Mouse (Mus musculus): ENCODE results near the gene Alg9. TPM values are rescaled to one million over a fixed set of nuclear protein-coding genes. Genes with fewer than 3 reads are reported as not detected.

The Alg9 gene
- polyA plus RNA-seq, 2 experiments = 33.2 to 35.9 TPM

DNA sequence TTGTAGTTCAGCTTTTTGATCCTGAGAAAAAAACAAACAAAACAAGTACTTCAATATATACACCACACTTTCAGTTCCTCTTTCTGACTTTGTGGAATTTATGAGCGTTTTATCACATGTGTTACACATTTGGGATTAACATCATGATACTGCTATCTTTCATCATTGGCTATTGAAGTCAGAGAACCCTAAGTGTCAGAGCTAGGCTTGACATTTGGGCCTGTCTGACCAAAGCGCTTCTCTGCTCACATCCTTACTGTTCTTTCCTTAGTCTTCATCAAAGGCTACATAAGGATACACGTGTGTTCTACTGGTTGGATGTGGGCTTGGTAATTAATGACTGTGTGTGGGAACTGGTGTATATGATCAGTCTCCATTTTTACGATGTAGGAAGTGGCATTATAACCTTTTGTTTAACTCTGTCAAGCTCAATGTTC lies 775 bp upstream of the Alg9 start:
- no peaks in the 10 kb centered on the region for H3K27me3 ChIP-seq (ENCODE audit: control insufficient read depth, insufficient read depth, low read length)
- DNase-seq (ENCODE audit: low spot score) (no peak), ATAC-seq (ENCODE audit: low FRiP score, low read depth) (no peak)
- TF ChIP-seq POLR2A (IDR thresholded peaks at IDR 0.05; ENCODE audit: borderline replicate concordance, extremely low read depth, insufficient read depth, insufficient read length) = no peak
- peak overlapping the region; percentile 92; the same call in 1 of the 2 replicates for H3K4me3 ChIP-seq (replicated peaks; ENCODE audit: low read length)
- peak overlapping the region; percentile 89; the same call in 1 of the 2 replicates for H3K9ac ChIP-seq (ENCODE audit: low read depth, low read length, severe bottlenecking)
- H3K4me1 ChIP-seq (ENCODE audit: control insufficient read depth, insufficient read depth, low read length) = peaks cover 11% of the 10 kb centered on the region
- no peak overlapping the region for H3K27ac ChIP-seq (replicated peaks; ENCODE audit: low read depth, low read length)
- H3K36me3 ChIP-seq (ENCODE audit: control insufficient read depth, insufficient read depth, low read length) = peaks cover 19% of the 10 kb centered on the region
- H3K9me3 ChIP-seq (ENCODE audit: control insufficient read depth, low read length) = no peaks in the 10 kb centered on the region
- 65% methylated on average over 4 of the region's 4 CpGs for WGBS
- H3K4me2 ChIP-seq (replicated peaks; ENCODE audit: low read depth, low read length, severe bottlenecking) = peak overlapping the region; percentile 74

DNA sequence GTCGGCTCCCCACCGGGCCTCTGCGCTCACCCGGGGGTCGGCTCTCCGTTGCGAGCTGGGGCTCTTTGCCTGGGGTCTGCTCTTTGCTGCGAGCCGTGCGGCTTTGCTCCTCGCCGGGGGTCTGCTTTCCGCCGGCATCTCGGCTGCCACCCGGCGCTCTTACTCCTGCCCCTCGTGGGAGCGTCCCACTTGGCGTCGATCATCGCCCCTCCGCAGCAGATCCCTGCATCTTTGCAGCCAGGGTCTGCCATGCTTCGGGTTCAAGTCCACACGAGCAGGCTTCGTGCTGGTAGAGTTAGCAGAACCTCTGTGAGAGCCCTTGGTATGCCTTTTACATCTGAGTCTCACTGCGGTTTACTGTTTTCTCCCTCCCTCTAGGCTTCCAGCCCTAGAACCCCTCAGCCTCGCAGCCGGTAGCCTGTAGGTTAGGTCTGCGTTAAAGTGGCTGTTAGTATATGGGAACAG lies 875 bp downstream of the Alg9 start:
- ATAC-seq (ENCODE audit: low FRiP score, low read depth) (peak; percentile 62), DNase-seq (ENCODE audit: low spot score) (no peak)
- peak overlapping the region; percentile 89 for H3K9ac ChIP-seq (ENCODE audit: low read depth, low read length, severe bottlenecking)
- TF ChIP-seq POLR2A (IDR thresholded peaks at IDR 0.05; ENCODE audit: borderline replicate concordance, extremely low read depth, insufficient read depth, insufficient read length) = no peak
- peak overlapping the region; percentile 92 for H3K4me3 ChIP-seq (replicated peaks; ENCODE audit: low read length)
- no peaks in the 10 kb centered on the region for H3K27me3 ChIP-seq (ENCODE audit: control insufficient read depth, insufficient read depth, low read length)
- no peaks in the 10 kb centered on the region for H3K9me3 ChIP-seq (ENCODE audit: control insufficient read depth, low read length)
- H3K36me3 ChIP-seq (ENCODE audit: control insufficient read depth, insufficient read depth, low read length) = peaks cover 35% of the 10 kb centered on the region
- WGBS = under 1% methylated on average over 18 of the region's 30 CpGs
- peaks cover 7% of the 10 kb centered on the region for H3K4me1 ChIP-seq (ENCODE audit: control insufficient read depth, insufficient read depth, low read length)
- peak overlapping the region; percentile 85 for H3K27ac ChIP-seq (replicated peaks; ENCODE audit: low read depth, low read length)
- peak overlapping the region; percentile 74 for H3K4me2 ChIP-seq (replicated peaks; ENCODE audit: low read depth, low read length, severe bottlenecking)

DNA sequence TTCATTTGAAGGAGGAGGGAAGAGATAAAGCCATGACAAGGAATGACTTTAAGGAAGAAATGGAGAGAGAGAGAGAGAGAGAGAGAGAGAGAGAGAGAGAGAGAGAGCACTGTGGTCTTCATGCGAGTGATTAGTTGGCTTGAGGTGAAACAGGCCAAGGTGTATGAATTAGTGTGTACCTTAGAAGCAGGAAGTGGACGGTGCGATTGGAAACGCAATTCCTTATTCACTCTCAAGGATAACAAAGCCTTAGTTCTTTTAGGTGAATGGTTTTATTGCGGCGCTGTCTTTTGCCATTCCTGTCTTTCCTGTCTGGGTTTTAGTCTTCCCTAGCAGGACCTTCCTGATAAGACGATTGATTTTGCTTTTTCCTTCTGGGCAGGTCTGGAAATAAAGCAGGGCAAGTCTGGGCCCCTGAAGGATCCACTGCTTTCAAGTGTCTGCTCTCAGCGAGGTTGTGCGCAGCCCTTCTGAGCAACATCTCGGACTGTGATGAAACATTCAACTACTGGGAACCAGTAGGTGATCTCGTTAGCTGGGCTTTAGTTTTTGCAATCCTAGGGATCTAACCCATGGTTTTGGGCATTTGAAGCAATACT lies 1.4 kb downstream of the Alg9 start:
- no peak for TF ChIP-seq POLR2A (IDR thresholded peaks at IDR 0.05; ENCODE audit: borderline replicate concordance, extremely low read depth, insufficient read depth, insufficient read length)
- peaks cover 7% of the 10 kb centered on the region for H3K4me1 ChIP-seq (ENCODE audit: control insufficient read depth, insufficient read depth, low read length)
- H3K9me3 ChIP-seq (ENCODE audit: control insufficient read depth, low read length) = no peaks in the 10 kb centered on the region
- DNase-seq (ENCODE audit: low spot score) = no peak
- peak overlapping the region; percentile 74 for H3K4me2 ChIP-seq (replicated peaks; ENCODE audit: low read depth, low read length, severe bottlenecking)
- H3K27me3 ChIP-seq (ENCODE audit: control insufficient read depth, insufficient read depth, low read length) = no peaks in the 10 kb centered on the region
- peak overlapping the region; percentile 89 for H3K9ac ChIP-seq (ENCODE audit: low read depth, low read length, severe bottlenecking)
- H3K27ac ChIP-seq (replicated peaks; ENCODE audit: low read depth, low read length) = no peak overlapping the region
- WGBS = 54% methylated on average over 11 of the region's 11 CpGs
- no peak for ATAC-seq (ENCODE audit: low FRiP score, low read depth)
- peaks cover 41% of the 10 kb centered on the region for H3K36me3 ChIP-seq (ENCODE audit: control insufficient read depth, insufficient read depth, low read length)
- H3K4me3 ChIP-seq (replicated peaks; ENCODE audit: low read length) = peak overlapping the region; percentile 92

DNA sequence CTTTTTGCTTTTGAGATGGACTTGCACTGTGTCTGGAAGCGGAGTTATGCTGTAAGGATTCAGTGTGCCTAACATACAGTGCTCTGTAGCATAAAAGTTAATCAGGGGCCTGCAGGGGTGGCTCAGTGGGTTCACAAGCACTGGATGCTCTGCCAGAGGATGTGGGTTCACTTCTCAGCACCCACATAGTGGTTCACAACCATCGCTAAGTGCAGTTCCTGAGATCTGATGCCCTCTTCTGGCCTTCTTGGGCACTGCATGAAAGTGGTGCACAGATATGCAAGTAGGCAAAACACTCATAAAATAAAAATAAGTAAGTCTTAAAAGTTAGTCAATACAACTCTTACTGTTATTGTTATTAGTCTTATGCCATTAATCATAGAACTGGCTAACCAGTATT lies 7.3 kb downstream of the Alg9 start:
- H3K9ac ChIP-seq (ENCODE audit: low read depth, low read length, severe bottlenecking) = no peak overlapping the region
- peaks cover 85% of the 10 kb centered on the region for H3K36me3 ChIP-seq (ENCODE audit: control insufficient read depth, insufficient read depth, low read length)
- no peak overlapping the region for H3K4me2 ChIP-seq (replicated peaks; ENCODE audit: low read depth, low read length, severe bottlenecking)
- DNase-seq (ENCODE audit: low spot score) = no peak
- WGBS = 68% methylated on average over 2 of the region's 2 CpGs
- no peaks in the 10 kb centered on the region for H3K9me3 ChIP-seq (ENCODE audit: control insufficient read depth, low read length)
- no peak overlapping the region for H3K27ac ChIP-seq (replicated peaks; ENCODE audit: low read depth, low read length)
- H3K4me3 ChIP-seq (replicated peaks; ENCODE audit: low read length) = no peak overlapping the region
- H3K27me3 ChIP-seq (ENCODE audit: control insufficient read depth, insufficient read depth, low read length) = no peaks in the 10 kb centered on the region
- ATAC-seq (ENCODE audit: low FRiP score, low read depth) = no peak
- no peaks in the 10 kb centered on the region for H3K4me1 ChIP-seq (ENCODE audit: control insufficient read depth, insufficient read depth, low read length)
- TF ChIP-seq POLR2A (IDR thresholded peaks at IDR 0.05; ENCODE audit: borderline replicate concordance, extremely low read depth, insufficient read depth, insufficient read length) = no peak

DNA sequence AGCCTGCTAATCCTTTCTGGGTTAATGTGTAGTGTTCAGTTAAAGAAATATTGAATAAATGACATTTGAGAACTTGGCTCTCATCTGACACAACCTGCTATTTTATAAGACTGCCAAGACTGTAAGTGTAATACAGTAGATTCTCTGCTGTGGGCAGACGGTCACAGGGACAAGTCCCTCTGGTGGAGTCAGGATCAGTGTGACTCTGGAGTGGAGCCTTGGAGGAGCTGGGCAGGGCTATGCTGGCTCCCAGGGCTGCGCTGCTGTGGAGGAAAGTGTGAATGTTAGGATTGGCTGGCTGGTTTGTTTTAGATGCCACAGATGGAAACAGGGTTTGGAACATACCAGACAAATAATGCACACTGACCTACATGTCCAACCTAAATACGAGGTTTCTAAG lies 20.4 kb downstream of the Alg9 start:
- Histone ChIP-seq H3K4me2 (replicated peaks; ENCODE audit: low read depth, low read length, severe bottlenecking) (no peak overlapping the region), H3K4me1 (ENCODE audit: control insufficient read depth, insufficient read depth, low read length) (no peaks in the 10 kb centered on the region), H3K9me3 (ENCODE audit: control insufficient read depth, low read length) (no peaks in the 10 kb centered on the region), H3K9ac (ENCODE audit: low read depth, low read length, severe bottlenecking) (no peak overlapping the region), H3K27me3 (ENCODE audit: control insufficient read depth, insufficient read depth, low read length) (no peaks in the 10 kb centered on the region), H3K36me3 (ENCODE audit: control insufficient read depth, insufficient read depth, low read length) (peaks cover 46% of the 10 kb centered on the region), H3K4me3 (replicated peaks; ENCODE audit: low read length) (no peak overlapping the region), H3K27ac (replicated peaks; ENCODE audit: low read depth, low read length) (no peak overlapping the region)
- TF ChIP-seq POLR2A (IDR thresholded peaks at IDR 0.05; ENCODE audit: borderline replicate concordance, extremely low read depth, insufficient read depth, insufficient read length) = no peak
- WGBS = 80% methylated on average over 3 of the region's 3 CpGs
- DNase-seq (ENCODE audit: low spot score) (no peak), ATAC-seq (ENCODE audit: low FRiP score, low read depth) (no peak)
